Mouse (Mus musculus): Measurements from ENCODE around the gene Gpr142. TPM values are rescaled to one million over a fixed set of nuclear protein-coding genes. Genes with fewer than 3 reads are reported as not detected.

The Gpr142 gene
- polyA plus RNA-seq, 1 experiment = not detected

DNA sequence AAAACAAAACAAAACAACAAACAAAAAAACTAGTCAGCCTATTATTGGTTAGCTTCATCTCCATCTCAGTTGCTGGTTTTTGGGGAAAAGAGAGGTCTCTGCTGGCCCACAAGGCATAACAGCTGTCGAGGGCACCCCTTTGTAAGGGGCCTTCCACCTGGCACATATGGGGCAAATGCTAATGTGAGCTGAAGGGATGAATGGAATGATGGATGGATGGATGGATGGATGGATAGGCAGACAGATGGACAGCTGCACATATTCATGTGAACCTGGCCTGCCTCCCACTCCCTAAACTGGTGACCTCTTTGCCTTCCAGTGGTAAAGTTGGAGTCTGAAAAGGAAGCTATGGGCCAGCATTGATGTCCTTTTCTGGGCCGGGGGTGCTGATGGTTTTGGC is 8.3 kb downstream of the Gpr142 start:
- H3K36me3 ChIP-seq (ENCODE audit: control insufficient read depth, insufficient read depth, low read length) = no peaks in the 10 kb centered on the region
- DNase-seq = no peak
- H3K27ac ChIP-seq (ENCODE audit: control insufficient read depth, insufficient read depth, low read length) = no peak overlapping the region
- peaks cover 14% of the 10 kb centered on the region for H3K4me1 ChIP-seq (replicated peaks; ENCODE audit: control insufficient read depth, insufficient read depth, low read length)
- H3K4me3 ChIP-seq (ENCODE audit: control insufficient read depth, insufficient read depth, low read length) = no peak overlapping the region
- H3K27me3 ChIP-seq (ENCODE audit: control insufficient read depth, insufficient read depth, low read length) = no peaks in the 10 kb centered on the region
- 85% methylated on average over 2 of the region's 2 CpGs for WGBS
- TF ChIP-seq POLR2A (IDR thresholded peaks at IDR 0.05; ENCODE audit: control insufficient read depth, extremely low read depth, insufficient read depth, low read length, poor library complexity) = no peak
- no peak for TF ChIP-seq CTCF (IDR thresholded peaks at IDR 0.05; ENCODE audit: borderline replicate concordance, control insufficient read depth, extremely low read depth, insufficient read depth, low read length, poor library complexity)

DNA sequence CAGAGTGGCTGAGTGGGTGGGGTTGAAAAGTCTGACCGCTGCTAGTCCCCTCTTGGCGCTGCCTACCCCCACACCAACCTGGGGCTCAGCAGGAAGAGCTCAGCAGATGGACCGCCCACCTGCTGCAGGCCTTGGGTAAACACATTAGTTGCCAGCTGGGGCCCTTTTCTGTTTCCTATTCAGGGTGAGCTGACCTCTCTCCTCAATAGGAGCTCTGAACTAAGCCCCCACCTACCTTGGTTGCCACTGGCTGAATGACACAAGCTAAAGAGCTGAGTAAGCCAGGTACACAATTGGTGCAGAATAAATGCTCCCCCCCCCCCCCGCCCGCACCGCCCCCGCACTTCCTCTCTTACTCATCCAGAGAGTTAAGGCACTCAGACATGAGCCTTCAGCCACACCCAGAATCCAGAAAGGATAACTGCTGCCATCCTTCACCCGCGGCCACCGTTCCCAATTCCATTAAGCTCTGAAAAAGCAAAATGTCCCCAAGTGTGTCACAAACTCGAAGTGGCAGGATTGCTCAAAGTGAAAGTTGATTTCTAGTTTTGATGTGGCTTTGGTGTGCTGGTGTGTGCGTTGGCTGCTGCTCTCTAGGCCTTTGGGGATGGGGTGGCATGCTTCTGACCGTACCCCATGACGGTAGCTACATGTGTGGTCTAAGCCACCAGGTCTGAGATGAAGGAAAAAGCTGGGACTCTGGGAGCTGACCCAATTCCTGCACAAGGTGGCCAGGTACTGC is 9.1 kb downstream of the Gpr142 start:
- Histone ChIP-seq H3K4me1 (replicated peaks; ENCODE audit: control insufficient read depth, insufficient read depth, low read length) (peaks cover 14% of the 10 kb centered on the region), H3K36me3 (ENCODE audit: control insufficient read depth, insufficient read depth, low read length) (no peaks in the 10 kb centered on the region), H3K27me3 (ENCODE audit: control insufficient read depth, insufficient read depth, low read length) (no peaks in the 10 kb centered on the region), H3K4me3 (ENCODE audit: control insufficient read depth, insufficient read depth, low read length) (peak overlapping the region; percentile 11; the same call in 1 of the 2 replicates), H3K27ac (ENCODE audit: control insufficient read depth, insufficient read depth, low read length) (peak overlapping the region; percentile 26; the same call in 1 of the 2 replicates)
- DNase-seq = no peak
- TF ChIP-seq POLR2A (IDR thresholded peaks at IDR 0.05; ENCODE audit: control insufficient read depth, extremely low read depth, insufficient read depth, low read length, poor library complexity) (no peak), CTCF (IDR thresholded peaks at IDR 0.05; ENCODE audit: borderline replicate concordance, control insufficient read depth, extremely low read depth, insufficient read depth, low read length, poor library complexity) (no peak)
- whole genome bisulfite sequencing = 22% methylated on average over 14 of the region's 14 CpGs

- Histone ChIP-seq H3K36me3 (ENCODE audit: control insufficient read depth, insufficient read depth, low read length) (no peaks in the 10 kb centered on the region), H3K4me1 (replicated peaks; ENCODE audit: control insufficient read depth, insufficient read depth, low read length) (peaks cover 14% of the 10 kb centered on the region), H3K27me3 (ENCODE audit: control insufficient read depth, insufficient read depth, low read length) (no peaks in the 10 kb centered on the region), H3K27ac (ENCODE audit: control insufficient read depth, insufficient read depth, low read length) (no peak overlapping the region), H3K4me3 (ENCODE audit: control insufficient read depth, insufficient read depth, low read length) (no peak overlapping the region)
- 76% methylated on average over 1 of the region's 1 CpGs for WGBS
- no peak for DNase-seq
- TF ChIP-seq CTCF (IDR thresholded peaks at IDR 0.05; ENCODE audit: borderline replicate concordance, control insufficient read depth, extremely low read depth, insufficient read depth, low read length, poor library complexity) (no peak), POLR2A (IDR thresholded peaks at IDR 0.05; ENCODE audit: control insufficient read depth, extremely low read depth, insufficient read depth, low read length, poor library complexity) (no peak)
Measured at GRCm38 (mm10) chr11:114809371-114809770, 10.6 kb downstream of the Gpr142 start.

GRCm38 (mm10) chr11:114810344-114810743 is 11.6 kb downstream of the Gpr142 start:
- 34% methylated on average over 4 of the region's 4 CpGs for WGBS
- TF ChIP-seq POLR2A (IDR thresholded peaks at IDR 0.05; ENCODE audit: control insufficient read depth, extremely low read depth, insufficient read depth, low read length, poor library complexity) = no peak
- Histone ChIP-seq H3K4me3 (ENCODE audit: control insufficient read depth, insufficient read depth, low read length) (no peak overlapping the region), H3K27me3 (ENCODE audit: control insufficient read depth, insufficient read depth, low read length) (no peaks in the 10 kb centered on the region), H3K27ac (ENCODE audit: control insufficient read depth, insufficient read depth, low read length) (no peak overlapping the region), H3K4me1 (replicated peaks; ENCODE audit: control insufficient read depth, insufficient read depth, low read length) (peaks cover 21% of the 10 kb centered on the region), H3K36me3 (ENCODE audit: control insufficient read depth, insufficient read depth, low read length) (no peaks in the 10 kb centered on the region)
- no peak for DNase-seq

- Histone ChIP-seq H3K4me3 (ENCODE audit: control insufficient read depth, insufficient read depth, low read length) (no peak overlapping the region), H3K36me3 (ENCODE audit: control insufficient read depth, insufficient read depth, low read length) (no peaks in the 10 kb centered on the region), H3K27me3 (ENCODE audit: control insufficient read depth, insufficient read depth, low read length) (no peaks in the 10 kb centered on the region), H3K4me1 (replicated peaks; ENCODE audit: control insufficient read depth, insufficient read depth, low read length) (peaks cover 21% of the 10 kb centered on the region), H3K27ac (ENCODE audit: control insufficient read depth, insufficient read depth, low read length) (no peak overlapping the region)
- 20% methylated on average over 6 of the region's 6 CpGs for WGBS
- TF ChIP-seq POLR2A (IDR thresholded peaks at IDR 0.05; ENCODE audit: control insufficient read depth, extremely low read depth, insufficient read depth, low read length, poor library complexity) (no peak), CTCF (IDR thresholded peaks at IDR 0.05; ENCODE audit: borderline replicate concordance, control insufficient read depth, extremely low read depth, insufficient read depth, low read length, poor library complexity) (peak; percentile 78; the same call in 1 of the 2 replicates)
- peak; percentile 83 for DNase-seq
Measured at GRCm38 (mm10) chr11:114812731-114813240, 14.1 kb downstream of the Gpr142 start.

GRCm38 (mm10) chr11:114814873-114815592 is 16.3 kb downstream of the Gpr142 start:
- peaks cover 17% of the 10 kb centered on the region for H3K4me1 ChIP-seq (replicated peaks; ENCODE audit: control insufficient read depth, insufficient read depth, low read length)
- WGBS = 36% methylated on average over 11 of the region's 11 CpGs
- TF ChIP-seq POLR2A (IDR thresholded peaks at IDR 0.05; ENCODE audit: control insufficient read depth, extremely low read depth, insufficient read depth, low read length, poor library complexity) (no peak), CTCF (IDR thresholded peaks at IDR 0.05; ENCODE audit: borderline replicate concordance, control insufficient read depth, extremely low read depth, insufficient read depth, low read length, poor library complexity) (no peak)

More at GRCm38 (mm10) chr11:114814873-114815592, 16.3 kb downstream of the Gpr142 start:
- no peak overlapping the region for H3K27ac ChIP-seq (ENCODE audit: control insufficient read depth, insufficient read depth, low read length)
- H3K36me3 ChIP-seq (ENCODE audit: control insufficient read depth, insufficient read depth, low read length) = no peaks in the 10 kb centered on the region
- no peak overlapping the region for H3K4me3 ChIP-seq (ENCODE audit: control insufficient read depth, insufficient read depth, low read length)
- no peak for DNase-seq
- no peaks in the 10 kb centered on the region for H3K27me3 ChIP-seq (ENCODE audit: control insufficient read depth, insufficient read depth, low read length)
